Mouse (Mus musculus) mouse trophoblast stem cell (cell line): ENCODE data around the gene Mast1.

Experiments
- in situ Hi-C, 2 experiments: fragments of 300-500 bp; cut with MseI, MboI; formaldehyde crosslinking; loops; 2 replicates in 1 of 2; 3 replicates in 1 of 2; pipeline ENCODE4 v1.15.1; 2025

Mast1 gene

DNA sequence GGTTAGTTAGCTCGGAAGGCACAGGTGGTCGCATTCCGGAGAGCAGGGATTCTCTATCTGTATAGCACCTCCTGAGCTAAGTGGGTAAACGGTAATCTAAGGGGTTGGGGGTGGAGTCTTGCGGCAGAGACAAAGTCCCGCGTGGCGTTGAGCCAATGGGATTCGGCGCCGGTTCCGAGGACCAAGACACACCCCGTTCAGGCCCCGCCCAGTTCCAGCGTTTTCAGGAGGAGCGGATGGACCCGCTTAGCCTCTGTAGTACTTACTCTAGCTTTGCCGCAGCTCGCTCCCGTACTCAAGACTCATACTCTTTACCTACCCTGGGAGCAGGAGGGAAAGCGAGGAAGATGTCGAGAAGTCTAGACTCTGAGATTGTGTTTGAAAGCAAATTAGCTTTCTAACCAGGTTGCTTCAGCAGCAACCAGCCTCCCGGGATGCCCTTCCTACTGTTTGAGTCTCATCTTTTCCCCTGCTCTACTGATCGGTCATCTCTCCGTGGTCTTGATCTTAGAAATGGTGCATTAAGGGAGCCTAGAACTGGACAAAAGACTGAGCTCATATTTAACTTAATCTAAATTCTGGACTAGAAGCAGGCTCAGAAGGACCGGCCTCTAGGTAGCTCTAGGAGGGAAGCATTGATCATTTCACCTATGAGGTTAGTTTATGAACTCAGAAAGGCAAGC lies 7.5 kb upstream of the Mast1 start:
- in situ Hi-C loops = no loop called here

DNA sequence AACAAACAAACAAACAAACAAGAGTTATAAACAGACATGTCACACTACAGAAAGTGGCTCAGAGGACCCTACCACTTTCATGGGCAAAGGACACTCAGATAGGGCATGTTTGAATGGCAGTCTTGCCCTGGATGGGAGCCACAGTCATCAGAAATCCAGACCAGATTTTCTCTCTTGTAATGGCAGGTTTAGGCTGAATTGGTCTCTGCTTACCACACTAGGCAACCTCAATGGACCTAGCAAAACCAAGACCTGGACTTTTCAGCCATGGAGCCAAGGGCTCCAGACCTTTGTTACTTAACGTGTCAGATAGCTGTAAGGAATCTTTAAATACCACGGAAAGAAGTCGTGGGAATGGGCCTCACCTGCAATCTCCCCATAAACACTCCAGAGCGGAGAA lies 6.5 kb upstream of the Mast1 start:
- in situ Hi-C loops = no loop called here

DNA sequence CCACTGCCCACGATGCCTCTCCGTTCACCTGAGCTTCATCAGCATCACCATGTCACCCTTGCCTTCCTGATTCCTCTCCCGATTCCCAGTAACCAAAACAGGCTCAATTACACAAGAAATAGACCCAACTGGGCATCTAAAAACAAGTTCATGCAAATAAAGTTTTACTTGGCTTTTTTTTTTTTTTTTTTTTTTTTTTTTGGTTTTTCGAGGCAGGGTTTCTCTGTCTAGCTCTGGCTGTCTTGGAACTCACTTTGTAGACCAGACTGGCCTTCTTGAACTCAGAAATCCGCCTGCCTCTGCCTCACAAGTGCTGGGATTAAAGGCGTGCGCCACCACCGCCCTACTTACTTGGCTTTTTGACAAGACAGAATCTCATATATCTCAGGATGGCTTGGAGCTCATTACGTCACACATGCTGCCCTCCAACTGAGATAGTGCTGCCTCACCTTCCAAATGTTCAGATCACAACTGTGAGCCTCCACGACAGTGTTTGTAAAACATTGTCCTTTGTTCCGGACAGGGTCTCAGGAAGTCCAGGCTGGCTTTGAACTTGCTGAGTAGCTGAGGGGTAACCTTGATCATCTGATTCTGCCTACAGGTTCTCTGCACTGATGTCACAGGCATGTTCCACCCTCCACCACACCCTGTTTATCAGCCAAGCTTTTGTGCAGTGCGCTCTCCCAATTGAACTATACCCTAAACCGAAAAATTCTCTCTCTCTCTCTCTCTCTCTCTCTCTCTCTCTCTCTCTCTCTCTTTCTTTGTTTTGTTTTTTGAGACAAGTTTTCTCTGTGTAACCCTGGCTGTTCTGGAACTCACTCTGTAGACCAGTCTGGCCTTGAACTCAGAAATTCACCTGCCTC lies 694 bp upstream of the Mast1 start:
- in situ Hi-C loops = no loop called here

DNA sequence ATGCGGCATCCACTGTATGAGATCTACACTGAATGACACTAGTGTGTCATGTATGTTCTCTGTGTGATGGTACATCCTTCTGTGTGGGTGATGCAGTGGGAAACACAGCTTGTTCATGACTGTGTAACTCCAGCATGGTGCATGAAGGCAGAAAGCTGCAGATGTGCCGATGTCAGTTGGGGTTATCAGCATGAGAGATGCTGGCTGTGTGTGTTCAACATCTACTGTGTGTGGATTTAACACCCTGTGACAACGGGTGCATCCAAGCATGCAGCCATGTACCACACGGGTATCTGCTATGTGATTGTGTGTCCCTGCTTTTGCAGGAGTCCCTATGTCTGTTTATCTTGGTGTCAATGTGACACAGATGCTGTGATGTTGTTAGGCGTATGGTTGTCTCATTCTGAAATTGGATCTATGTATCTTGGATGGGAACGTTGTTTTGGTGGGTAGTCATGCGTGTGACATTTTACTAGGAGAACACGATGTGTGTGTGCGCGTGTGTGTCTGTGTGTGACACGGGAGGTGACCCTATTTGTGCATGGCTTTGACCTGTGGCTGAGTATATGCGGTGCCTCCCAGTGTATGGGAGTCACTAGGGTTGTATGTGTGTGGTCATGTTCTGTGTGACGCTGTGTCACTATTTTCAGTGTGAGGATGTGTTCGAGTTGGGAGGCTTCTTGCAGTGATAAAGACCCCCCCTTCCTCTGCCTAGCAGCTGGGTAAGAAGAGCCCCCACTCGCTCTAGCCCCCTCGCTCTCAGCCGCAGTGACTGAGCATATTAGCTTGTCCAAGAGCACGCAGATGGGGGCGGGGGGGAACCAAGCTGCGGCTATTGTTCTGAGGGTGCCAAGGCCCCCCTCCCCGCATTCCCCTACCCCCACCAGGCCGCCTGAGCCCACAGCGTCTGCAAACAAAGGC lies 858 bp downstream of the Mast1 start:
- in situ Hi-C loops = no loop called here

DNA sequence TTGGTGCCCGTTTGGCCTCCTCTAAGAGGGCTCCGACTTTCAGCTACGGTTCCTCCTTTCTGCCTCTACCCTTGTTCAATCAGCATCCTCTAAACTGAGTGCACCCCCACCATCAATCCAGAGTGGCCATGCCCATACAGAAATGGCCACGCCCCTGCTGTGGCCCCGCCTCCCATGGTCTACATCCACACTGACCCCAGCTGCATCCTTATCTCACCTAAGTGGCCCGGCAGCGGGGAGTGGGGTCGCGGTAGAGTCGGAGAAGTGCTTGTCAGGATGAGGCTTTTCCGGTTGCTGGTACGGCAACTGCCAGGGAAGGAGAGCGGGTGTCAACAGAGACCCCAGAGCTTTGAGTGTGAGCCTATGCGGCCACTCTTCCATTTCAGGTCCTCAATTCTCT lies 1.7 kb downstream of the Mast1 start:
- in situ Hi-C loops = no loop called here

DNA sequence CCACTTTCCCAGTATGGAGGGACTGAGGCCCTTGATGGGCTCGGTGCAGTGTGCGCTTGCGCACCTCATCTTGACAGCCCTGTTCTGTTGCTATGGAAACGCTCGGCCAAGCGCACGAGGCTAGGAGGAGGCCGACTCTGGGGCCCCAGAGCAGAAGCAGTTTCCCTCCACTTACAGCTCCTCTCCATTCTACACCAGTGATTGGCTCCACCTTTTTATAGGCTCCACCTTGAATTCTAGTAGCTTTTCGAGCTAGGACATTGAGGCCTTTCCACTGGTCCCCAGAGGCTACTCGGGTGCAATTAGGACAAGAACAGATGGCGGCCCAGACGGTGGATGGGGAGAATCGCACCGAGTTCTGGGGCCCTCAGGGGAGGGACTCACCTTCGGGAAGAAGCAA lies 2.3 kb downstream of the Mast1 start:
- in situ Hi-C loops = no loop called here

DNA sequence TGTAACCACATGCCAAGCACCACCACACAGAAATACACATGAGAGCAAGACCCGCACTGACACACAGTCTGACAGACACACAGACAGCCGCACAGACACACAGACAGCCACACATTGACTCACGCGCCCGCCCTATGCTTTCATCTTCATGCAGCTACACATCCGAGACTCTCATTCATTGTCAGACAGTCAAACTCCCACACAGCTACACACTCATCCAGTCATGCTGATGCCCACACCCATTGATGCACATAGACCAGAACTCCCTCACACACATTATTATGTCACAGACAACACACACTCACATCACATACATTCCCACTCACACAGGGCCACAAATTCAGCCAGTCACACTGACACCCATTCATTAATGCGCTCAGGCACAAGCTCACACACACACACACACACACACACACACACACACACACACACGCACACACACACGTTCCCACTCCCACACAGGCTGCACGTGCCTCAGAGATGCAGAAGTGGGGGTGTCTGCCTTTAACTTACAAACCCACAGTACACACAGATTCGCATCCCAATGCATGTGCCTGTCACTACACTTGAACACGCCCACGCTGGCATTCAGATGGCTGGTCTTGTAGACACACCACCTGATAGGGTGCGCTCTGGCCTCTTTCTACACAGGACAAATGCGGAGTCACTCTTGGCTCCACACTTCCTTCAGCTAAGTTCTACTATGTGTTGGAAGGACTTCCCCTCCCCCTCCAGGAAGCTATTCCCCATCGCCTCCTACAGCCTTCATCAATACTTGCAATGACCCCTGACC lies 3.2 kb downstream of the Mast1 start:
- in situ Hi-C loops = no loop called here

DNA sequence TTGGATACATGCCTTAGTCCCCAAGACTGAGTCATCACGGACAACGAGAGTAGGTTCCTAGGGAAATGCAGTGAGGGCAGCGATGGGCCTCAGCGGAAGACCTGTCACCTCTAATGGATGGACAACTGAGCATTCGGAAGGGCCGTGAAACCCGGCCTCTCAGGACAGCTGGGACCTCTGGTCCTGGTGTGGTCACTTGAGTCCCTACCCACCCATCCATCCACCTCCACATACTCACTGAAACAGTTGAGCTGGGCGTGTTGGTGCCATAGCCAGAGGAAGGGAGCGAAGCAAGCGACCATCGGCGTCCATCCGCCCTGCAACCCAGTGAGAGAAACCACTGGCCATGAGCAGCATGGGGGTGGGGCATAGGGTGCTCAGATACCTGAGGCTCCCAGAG lies 6.6 kb downstream of the Mast1 start:
- in situ Hi-C loops = no loop called here

DNA sequence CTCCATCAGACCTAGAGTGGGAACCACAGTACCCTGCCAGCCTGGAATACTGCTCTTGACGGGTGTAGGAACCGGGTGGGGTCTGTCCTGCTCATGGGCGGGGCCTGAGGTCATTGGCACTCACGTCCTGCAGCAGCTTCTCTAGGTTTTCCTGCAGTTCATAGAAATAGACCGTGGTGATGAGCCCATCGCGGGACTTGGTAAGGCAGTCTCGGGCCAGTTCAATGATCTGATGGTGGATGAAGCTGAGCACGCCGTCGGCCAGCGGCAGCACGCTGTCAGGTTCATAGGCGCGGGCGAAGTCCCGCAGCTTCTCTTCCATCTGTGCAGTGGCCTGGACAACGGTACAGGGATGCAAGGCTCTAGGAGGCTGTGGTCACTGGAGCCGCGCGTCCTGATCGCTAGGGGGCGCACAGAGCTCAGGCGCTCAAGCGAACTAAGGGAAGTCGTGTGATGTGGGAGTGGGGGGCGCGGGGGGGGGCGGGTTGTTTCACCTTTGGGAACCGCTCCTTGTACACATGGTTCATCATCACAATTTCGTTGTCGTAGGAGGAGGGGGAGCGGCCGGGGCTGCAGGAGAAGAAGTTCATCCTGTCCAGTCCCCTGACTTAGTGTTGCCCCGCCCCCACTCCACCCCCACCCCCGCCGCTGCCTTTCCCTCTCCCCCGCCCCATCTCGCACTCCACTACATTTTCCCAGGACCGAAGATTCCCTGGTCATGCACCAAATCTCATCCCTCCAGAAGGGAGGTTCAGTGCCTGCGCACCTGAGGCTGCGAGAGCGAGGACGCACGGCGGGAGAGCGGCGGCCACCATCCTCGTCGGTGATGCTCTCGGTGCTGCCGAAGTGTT lies 8.5 kb downstream of the Mast1 start:
- in situ Hi-C loops = no loop called here

DNA sequence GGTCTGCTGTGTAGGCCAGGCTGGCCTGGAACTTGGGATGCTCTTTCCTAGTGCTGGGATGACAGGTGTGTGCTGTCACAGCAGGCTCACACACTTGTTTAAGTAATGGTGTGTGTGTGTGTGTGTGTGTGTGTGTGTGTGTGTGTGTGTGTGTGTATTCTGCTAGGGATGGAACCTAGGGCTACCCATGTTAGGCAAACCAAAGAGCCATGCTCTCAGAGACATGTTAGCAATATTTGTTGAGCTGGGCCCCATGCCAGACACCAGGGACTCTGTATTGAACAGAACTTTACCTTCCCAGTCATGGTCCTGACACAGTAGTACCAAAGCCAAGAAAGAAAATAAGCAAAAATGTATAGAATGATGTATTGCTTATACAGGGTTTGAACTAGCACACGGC lies 9.6 kb downstream of the Mast1 start:
- in situ Hi-C loops = no loop called here

DNA sequence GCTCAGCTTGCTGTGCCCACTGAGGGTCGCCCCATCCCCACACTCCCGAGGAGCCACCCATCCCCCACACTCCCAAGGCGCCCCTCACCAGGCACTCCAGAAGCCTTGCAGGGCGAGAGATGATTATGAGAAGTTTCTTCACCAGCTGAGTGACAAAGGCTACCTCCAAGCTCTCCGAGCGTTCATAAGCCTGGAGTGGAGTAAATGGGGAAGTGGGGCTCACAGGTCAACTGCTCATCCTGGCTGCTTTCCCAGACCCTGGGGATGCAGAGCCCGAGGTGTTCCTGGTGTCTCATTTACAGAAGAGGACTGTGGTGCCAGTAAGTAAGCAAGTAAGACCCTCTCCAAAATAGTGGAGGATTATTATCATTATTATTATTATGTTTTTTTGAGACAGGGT lies 11.6 kb downstream of the Mast1 start:
- in situ Hi-C loops = no loop called here

DNA sequence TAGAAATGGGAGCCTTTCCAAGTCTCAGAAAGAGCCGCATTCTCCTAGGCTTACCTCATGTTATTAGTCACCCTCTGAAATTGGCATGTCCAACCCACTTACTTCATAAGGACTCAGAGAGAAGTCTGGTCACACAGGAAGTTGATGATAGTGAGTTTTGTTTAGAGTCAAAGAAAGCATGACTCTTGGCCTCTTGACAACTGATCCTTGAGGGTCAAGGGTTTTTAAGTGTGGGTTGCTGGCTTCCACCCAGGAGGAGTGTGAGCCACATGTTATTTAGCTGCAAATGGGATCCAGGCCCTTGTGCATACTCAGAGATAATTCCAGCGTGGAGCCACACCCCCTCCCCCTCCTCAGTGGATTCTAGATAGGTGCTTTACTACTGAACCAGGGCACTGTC lies 15.6 kb downstream of the Mast1 start:
- in situ Hi-C loops = loop anchor here in 1 of 2 experiments (5.0 kb wide), 1 partner anchor 36 kb away; no protein-coding TSS in a partner anchor

DNA sequence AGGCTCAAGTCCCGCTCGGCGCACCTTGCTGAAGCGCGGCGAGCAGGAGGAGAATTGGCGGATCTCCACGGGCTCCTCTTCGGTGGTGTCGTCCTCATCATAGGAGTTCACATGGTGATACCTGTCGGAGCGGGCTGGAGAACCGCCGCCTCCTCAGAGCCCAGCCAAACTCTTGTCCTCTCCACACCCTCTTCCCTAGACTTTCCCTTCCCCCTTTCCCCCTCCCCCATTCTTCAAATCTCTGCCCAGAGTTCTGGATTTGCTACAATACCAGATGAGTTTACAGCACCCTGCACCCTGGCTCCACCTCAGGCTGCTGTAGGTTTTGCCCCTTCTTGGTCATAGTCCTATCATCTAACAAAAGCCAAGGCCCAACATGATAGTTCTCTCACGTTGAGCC lies 18.5 kb downstream of the Mast1 start:
- in situ Hi-C loops = no loop called here

DNA sequence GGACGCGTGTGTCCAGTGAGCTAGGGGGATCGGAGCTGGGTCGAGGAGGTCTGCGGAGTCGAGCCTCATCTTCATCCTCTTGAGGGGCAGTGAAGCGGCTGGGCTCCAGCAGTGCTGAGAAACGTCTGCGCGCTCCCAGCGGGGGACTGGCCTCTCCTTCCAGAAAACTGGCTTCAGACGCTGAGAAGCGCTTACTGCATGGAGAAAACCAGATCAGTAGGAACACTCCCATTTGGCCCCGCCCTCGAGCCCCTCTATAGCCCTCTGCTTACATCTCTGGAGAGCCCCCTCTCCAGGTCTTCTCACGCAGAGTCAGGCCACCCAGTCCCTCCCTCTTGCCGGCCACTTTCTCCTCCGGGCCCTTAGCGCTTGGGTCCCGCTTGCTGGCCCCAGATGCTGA lies 19.4 kb downstream of the Mast1 start:
- in situ Hi-C loops = no loop called here

DNA sequence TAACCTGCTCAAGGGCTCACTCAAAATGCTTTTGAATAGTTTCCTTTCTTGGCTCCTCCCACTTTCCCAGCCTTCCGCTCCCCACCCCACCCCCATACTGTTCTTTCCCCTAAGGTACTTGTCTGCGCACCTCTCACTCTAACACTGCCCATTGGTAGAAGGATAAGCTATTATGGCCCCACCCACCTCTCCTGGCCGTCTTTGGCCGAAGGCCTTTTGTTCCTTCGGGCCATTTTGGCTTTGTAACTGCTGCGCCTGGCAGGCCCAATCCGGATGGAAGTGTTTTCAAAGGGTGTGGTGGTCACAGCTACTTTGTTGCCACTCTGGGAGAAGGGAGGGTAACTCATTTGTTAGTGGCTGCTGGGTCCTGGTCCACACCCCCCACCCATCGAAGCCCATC lies 21.9 kb downstream of the Mast1 start:
- in situ Hi-C loops = no loop called here

DNA sequence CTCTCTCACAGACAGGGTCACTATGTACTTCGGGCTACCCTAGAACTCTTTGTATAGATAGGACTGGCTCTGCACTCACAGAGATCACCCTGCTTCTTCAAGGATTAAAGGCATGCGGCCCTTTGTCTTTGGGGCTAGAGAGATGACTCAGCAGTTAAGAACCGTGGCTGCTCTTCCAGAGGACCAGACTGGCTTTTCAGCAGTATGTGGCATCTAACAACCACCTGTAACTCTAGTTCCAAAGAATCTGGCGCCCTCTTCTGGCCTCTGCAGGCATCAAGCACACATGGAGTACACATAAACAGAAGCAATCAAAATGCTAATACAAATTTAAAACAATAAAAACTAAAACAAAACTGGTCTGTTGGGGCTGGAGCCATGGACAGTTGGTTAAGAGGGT lies 23.2 kb downstream of the Mast1 start:
- in situ Hi-C loops = no loop called here

DNA sequence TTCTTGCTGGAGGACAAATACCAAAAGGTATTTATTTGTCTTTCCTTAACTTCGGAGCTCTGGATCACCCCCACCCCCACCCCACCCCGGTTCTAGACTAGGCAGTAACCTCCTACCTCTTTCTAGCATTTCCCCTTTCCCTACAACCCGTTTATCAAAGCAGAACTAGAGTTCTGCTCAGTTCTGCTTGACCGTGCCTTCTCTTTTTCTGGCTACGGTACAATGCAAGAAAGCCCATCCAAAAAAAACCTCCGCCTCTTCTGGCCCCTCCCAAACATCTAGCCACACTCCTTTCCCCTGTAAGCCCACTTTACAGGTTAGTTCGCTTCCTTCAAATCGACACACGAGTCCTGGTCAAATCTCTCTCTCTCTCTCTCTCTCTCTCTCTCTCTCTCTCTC lies 23.7 kb downstream of the Mast1 start:
- in situ Hi-C loops = no loop called here

DNA sequence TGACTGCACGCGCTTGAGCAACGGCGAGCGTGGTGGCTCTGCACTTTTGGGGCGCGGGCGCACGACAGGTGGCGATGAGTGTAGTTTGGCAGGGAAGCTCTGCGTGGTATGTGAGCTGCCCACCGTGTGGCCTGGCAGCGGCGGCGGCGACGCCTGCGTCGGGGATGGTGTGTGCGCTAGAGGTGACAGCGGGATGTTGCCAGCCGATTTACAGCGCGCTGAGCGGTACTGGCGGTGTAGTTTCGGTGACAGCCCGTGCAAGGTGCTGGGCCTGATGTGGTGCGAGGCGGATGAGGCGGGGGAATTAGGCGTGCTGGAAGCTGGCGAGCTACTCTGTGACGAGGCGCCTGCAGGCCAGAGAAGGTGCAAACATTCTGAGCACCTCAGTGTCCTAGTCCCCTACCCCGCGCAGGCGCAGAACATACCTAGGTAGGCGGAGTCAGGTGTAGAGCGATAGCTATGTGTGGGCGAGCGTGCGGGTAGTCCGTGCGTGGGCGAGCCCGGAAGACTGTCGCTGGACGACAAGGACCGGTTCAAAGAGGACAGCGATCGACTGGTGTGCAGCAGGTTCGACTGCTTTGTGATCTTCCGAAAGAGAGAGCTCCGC lies 24.2 kb downstream of the Mast1 start:
- in situ Hi-C loops = no loop called here

DNA sequence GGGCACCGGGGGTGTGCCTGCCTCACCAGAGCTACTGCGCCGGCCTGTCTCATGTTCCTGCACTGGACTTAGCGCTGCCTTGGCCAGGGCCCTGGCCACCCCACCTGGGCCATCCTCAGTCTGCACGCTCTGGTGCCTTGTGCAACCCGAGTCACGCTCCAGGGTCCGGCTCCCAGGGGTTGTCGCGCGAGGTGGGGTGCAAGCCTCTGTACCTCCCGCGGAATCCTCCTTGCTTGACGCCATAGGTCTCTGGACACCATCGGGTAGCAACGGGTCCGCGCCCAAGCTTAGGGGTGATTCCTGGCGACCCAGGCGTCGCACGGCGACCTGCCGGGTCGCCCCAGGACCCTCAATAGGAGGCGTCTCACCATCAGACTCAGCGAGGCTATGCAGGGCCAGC lies 24.8 kb downstream of the Mast1 start:
- in situ Hi-C loops = no loop called here

DNA sequence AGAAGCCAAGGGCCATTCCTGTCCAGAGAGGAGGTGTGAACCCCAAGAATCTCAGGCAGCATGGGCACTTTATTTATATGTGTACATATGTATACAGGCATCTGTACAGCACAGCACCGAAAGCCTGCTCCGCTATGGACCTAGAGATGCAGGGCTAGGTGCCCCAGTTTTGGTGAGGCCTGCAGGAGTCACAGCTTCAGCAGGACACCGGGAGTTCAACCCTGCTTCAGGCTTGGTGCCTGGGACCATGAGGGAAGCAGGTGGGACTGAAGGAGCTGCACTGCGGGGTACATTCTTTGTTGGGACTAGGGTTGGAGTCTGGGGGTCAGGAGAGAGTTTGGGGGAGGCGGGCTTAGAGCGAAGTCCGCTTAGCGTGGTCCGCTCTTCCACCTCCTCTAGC lies 25.3 kb downstream of the Mast1 start:
- in situ Hi-C loops = no loop called here
